Mouse (Mus musculus): ENCODE data around the gene Cdkn1b.

The Cdkn1b gene

GRCm38 (mm10) chr6:134968326-134968725 lies 48.1 kb downstream of the Cdkn1b start:
- DNase-seq (ENCODE audit: low spot score in 2 of 2) = no peak

GRCm38 (mm10) chr6:134969498-134969897 lies 49.3 kb downstream of the Cdkn1b start:
- DNase-seq (ENCODE audit: low spot score in 2 of 2) = no peak

- DNase-seq (ENCODE audit: low spot score in 2 of 2) = no peak
Observed at GRCm38 (mm10) chr6:134972096-134972495, 51.9 kb downstream of the Cdkn1b start.

All from thymus, postnatal 10 days (tissue).